Mouse (Mus musculus) A20 (cell line): Measurements from ENCODE around the gene Hist1h1c.
A peak's percentile ranks its signal among the peaks of the same experiment; 100 is the strongest.
"Not testable (repeated sequence)": the region's sequence is repeated elsewhere in the genome, so short reads cannot be mapped to it uniquely, and the experiment has no call there.

Source experiments
- DNase-seq: peaks from one replicate; pipeline ENCODE4 v3.0.0-alpha.2; 2011; ENCODE audit warnings: low read depth, low spot score

The Hist1h1c gene

GRCm38 (mm10) chr13:23738677-23739068 is at the start of gene Hist1h1c:
Gene Hist1h1c (plus strand): TSS chr13:23738808.
- DNase-seq: peak; percentile 97

DNA sequence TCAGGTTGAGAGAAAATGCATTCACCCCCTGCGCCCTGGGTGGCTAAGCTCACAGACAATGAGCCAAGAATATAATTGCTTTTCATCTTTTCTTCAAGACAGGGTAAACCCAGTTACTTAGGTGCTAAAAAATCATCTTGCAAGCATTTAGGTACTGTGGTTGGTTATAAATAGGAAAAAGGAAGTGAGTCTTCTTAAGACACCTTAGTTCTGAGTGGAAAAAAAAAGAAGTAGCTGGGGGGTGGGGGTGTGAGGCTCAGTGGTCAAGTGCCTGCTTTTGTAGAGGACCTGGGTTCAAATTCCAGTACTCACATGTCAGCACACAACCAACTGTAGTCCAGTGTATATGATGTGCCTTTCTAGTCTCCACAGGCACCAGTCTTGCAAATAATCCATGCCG is 49.7 kb upstream of the Hist1h1c start:
- DNase-seq: peak; percentile 74

- DNase-seq: no peak
Observed at GRCm38 (mm10) chr13:23689459-23689858, 49.1 kb upstream of the Hist1h1c start.

DNA sequence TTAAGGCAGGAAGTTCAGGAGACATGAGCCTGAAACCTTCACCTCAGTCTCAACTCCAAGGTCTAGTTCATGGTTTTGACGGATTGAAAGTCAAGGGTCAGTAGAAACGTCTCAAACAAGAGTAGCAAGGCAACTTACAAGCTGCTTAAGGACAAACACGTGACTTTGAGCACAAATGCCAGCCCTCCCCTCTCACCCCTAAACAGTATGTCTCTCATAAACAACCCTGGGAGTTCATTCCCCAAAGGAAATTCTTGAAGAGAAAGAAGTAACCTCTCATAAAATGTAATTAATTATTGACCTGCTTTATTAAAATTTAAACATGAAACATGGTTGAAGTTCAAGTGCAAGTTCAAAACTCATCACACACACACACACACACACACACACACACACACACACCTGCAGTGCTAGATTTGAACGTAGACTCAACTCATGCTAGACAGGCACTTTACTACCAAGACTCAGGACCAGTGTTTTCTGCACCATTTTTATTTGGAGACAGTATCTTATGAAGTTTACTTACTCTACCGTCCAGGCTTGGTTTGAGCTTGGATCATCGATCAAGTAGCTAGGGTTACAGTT is 44.7 kb upstream of the Hist1h1c start:
- no peak for DNase-seq

- no peak for DNase-seq
Observed at GRCm38 (mm10) chr13:23694956-23695355, 43.7 kb upstream of the Hist1h1c start.

- DNase-seq: no peak
Observed at GRCm38 (mm10) chr13:23695514-23695913, 43.1 kb upstream of the Hist1h1c start, which contains the start of gene Hist1h1t. Gene Hist1h1t (plus strand): TSS chr13:23695814.

GRCm38 (mm10) chr13:23696061-23696474 is 42.5 kb upstream of the Hist1h1c start:
- DNase-seq: no peak

- peak; percentile 86 for DNase-seq
Observed at GRCm38 (mm10) chr13:23697491-23698299, 40.9 kb upstream of the Hist1h1c start.

- DNase-seq: peak; percentile 98
Observed at GRCm38 (mm10) chr13:23698300-23698693, 40.3 kb upstream of the Hist1h1c start, which contains the start of gene Hist1h4c. Gene Hist1h4c (minus strand): TSS chr13:23698454.

DNA sequence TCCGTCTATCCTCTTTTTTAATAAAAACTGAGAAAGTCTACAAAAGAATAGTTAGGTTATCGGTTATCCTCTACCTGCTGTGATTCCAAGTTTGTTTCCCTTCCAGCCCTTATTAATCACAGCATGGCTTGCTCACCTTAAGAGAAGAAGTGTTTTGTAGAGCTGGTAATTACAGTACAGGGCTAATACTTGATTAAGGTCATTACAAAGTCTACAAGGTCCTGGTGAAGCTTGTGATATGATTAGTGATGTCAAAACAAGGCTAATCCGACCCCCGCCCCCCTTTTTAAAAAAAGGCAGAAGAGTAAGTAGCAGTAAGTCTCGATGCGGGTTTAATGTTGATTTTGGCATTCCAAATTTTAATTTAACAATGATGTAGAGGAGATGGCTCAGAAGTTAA is 39.6 kb upstream of the Hist1h1c start:
- DNase-seq: no peak

DNA sequence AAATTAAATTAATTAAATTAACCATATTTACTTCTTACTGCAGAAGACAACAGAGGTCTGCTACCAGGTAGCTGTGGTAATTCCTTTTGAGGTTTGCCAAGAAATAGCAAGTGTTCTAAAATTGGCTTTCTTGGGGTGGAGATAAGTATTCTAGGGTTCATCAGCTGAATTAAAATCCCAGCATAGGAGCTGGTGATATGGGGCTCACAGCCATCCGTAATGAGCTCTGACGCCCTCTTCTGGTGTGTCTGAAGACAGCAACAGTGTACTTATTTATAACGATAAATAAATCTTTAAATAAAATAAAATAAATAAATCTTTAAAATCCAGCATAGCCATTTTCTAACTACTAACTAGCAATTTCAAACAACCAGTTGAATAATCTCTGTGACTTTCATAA is 38.8 kb upstream of the Hist1h1c start:
- DNase-seq: no peak

- peak; percentile 83 for DNase-seq
Observed at GRCm38 (mm10) chr13:23700786-23701520, 37.7 kb upstream of the Hist1h1c start.

DNA sequence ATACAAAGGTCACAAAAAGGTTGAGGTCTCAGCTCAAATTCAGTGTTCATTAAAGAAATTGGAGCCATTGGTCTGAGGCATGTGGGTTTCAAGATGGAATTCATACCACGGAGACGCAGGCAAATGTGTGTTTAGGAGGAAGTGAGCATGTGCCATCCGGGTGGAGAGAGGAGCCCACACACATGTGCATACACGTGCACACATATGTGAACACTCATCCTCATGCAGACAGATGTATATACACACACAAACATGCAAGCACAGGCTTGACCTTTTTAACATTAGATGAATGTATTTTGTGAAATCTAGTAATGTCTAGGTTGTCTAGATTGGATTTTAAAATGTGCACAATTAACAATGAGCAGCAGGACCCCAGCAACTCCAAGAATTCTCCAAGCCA is 36.4 kb upstream of the Hist1h1c start:
- DNase-seq: no peak

GRCm38 (mm10) chr13:23702801-23703200 is 35.8 kb upstream of the Hist1h1c start:
- DNase-seq: not testable (repeated sequence)

DNA sequence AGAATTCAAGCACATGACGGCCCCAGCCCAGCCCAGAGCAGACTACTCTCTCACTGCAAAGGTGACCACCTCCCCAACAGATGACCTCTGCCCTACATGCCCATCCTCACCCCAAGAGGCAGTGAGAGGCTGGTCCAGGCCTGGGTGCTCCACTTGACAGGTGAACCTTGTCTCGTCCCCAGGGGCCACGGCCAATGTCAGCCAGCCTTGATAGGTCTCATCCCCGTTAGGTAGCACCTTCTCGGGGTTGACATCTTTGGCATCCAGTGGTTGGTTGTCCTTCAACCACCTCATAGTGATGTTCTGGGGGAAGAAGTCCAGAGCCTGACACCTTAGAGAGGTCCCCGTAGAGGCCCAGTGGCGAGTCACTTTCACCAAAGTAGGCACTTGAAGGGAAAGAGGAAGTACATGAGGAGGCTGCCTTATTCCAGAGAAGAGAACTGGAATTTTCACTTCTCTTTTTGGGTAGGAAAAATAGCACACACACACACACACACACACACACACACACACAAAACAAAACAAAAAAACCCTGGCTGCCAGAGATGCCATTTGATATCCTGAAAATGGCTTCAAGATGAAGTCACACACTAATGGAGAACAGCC is 32.8 kb upstream of the Hist1h1c start:
- peak; percentile 54 for DNase-seq

DNA sequence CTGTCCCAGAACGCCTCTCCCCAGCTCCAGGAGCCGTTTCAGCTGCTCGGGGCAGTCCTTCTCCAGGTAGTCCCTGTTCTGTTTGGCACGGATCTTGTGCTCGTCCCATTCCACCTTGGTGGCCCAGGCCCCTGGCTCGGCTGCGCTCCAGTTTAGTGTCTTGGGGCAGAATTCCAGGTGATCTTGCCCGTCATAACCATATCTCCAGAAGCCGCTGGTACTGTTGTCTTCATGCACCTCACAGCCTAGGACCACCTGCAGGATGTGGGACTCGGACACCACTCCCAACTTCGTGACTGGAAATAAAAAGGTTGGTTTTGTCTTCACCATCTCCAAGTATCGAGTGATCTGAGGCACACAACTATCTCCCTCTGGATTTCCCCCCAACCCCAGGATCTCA is 31.8 kb upstream of the Hist1h1c start:
- no peak for DNase-seq

DNA sequence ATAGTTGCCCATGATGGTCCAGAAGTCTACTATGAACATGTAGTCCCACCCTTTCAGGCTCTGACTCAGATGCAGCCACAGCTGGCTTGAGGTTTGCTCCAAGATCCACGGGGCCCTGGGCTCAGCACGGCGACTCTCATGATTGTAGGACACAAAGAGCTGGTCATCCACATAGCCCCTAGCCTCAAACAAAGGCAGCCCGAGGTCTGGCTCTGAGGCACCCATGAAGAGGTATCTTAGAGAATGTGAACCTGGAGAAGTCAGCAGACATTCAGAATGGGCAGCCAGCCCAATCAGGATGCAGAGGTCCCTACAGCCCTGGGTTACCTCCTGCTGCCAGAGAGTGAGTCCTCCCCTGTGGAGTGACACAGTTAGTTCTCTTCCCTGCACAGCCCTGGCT is 30.6 kb upstream of the Hist1h1c start:
- DNase-seq: no peak

DNA sequence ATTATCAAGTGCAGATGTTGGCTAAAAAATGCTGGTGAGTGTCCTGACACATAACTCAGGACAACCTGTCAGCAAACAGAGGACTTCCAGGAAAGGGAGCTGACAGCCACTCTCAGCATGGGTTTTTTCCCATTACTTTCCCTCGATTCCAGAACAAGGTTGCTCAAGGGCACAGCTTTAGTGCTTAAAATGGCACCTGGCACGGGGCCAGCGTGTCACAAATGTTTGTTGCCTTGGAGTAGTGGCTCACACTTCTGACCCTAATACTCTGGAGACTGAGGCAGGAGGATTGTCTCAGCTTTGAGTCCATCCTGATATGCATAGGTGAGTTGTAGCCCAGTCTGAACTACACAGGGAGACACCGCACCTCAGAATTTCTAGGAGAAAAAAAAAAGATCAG is 30.0 kb upstream of the Hist1h1c start:
- DNase-seq: no peak

DNA sequence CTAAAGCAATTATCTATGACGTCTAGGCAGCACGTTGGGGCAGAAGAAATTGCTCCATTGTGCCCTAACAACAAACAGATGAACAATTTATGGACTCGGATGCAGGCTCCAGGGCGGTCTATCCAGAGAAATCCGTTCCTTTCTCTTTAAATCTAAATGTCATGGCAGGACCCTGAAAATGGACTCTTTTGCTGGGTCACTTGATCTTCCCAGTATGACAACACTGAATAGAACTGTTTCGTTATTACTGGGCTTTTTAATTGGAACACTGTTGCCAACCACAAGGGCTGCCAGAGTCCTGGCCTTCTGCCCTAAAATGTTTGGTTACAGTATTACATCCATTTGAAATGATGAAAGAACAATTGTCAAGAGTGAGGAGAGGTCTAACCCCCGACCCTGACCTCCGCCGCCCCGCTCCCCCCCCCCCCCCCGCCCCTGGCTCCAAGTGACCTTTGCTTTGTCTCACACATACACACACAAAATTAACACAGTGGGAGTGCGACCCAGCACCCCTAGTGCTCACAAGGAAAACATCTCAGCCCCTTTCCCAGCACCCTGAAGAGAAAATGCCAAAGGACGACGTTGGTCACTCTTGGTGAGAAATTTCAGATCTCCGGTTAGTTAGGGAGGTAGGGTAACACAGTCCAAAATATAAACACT is 28.8 kb upstream of the Hist1h1c start:
- no peak for DNase-seq

DNA sequence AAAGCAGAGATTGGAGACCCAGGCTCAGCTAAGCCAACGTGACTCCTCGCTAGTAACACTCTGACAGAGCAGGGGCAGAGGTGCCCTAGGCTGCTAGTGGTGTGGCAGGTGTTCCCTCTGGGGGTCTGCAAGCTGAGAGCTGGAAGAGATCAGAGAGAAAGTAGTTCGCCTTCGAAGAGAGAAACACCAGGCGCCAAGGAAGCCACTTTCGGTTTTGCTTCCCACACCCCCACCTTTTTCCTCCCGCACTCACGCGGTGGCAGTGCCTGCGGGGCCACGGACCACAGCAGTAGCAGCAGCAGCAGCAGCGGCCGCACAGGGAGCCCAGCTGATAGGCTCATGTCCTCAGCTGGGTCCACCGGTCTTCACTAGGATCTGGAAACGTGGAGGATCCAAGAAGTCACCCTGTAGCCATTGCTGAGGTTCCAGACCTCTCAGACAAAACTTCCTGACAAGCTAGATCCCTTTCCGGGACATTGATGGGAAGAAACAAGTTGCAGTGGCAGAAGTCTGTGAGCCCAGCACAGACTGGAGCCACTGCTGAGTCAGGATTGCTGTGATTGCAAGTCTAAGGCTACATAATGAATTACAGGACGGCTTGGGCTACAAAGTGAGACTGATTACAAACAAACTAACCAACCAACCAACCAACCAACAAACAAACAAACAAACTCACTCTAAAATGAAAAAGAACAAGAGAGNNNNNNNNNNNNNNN is 28.1 kb upstream of the Hist1h1c start, which contains the start of gene Hfe:
Gene Hfe (minus strand): TSS at position 481 of the 716 bp plus-strand sequence.
- peak; percentile 52 for DNase-seq
